In the genomic region with DNA sequence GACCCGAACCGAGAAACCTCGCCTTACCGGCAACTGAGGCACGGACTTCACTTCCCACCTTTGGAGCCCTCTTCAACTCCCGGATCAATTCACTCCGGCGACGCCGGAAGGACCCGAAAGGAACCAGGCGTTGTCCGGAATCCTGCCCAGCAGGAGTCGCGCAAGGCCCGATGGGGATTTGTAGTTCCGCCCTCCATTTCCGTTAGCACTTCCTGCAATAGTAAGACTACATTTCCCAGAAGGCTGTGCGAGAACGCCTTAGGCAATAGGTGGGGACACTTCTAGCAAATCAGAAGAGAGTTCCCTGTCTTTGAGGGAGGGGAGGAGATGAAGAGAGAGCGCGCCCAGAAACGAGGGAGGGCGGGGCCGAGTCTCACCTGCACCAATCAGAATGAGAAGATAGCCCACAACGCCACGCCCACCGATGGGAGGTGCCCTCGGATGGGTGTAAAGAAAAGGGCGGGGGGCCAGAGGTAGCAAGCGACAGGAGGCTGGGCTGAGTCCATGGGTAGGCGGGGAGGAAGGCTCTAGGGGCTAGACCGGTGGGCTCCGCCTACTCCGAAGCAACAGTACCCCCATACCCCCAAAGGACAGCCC, we compare ENCODE assay signal across 8 mouse cellular contexts. TPM values are rescaled to one million over a fixed set of nuclear protein-coding genes. Genes with fewer than 3 reads are reported as not detected.
DNase-seq lines count a peak whose midpoint lies in the region; ATAC-seq and TF ChIP-seq lines count a peak whose summit lies in the region.

Gene Pdcd10 (minus strand): TSS at position 162 of the 597 bp plus-strand sequence.

- peaks cover 12% of the 10 kb centered on the region for H3K4me1 ChIP-seq in hindbrain, embryonic 10.5 days (replicated peaks)
- no peaks in the 10 kb centered on the region; the same call in 1 of the 2 replicates for H3K4me1 ChIP-seq in lung, postnatal 0 days (ENCODE audit: insufficient read depth, low read depth, low read length)

- ATAC-seq in frontal cortex, adult (ENCODE audit: low TSS enrichment) = peak; percentile 86
- ATAC-seq in lung, postnatal 0 days = peak; percentile 97

- under 1% methylated on average over 35 of the region's 35 CpGs for WGBS in hindbrain, embryonic 10.5 days
- WGBS in lung, postnatal 0 days = 1% methylated on average over 35 of the region's 35 CpGs

- peak; percentile 93 for DNase-seq in MN1 (ENCODE audit: low spot score)
- DNase-seq in cerebellum, adult 9-10 months = peak; percentile 100
- peak; percentile 99 for DNase-seq in hindbrain, embryonic 10.5 days (ENCODE audit: low spot score)
- peak; percentile 100 for DNase-seq in layer of hippocampus, adult 9-11 months
- DNase-seq in lung, postnatal 0 days (ENCODE audit: low spot score) = peak; percentile 100
- peak; percentile 98 for DNase-seq in ovary, postnatal 14 days (ENCODE audit: low spot score)
- peak; percentile 100 for DNase-seq in thymus, postnatal 14 days

- H3K4me2 ChIP-seq in lung, postnatal 0 days (replicated peaks; ENCODE audit: low read depth, low read length) = peak within 1 kb of the TSS; percentile 67

- no peak for TF ChIP-seq EP300 in lung, postnatal 0 days (IDR thresholded peaks at IDR 0.05)

- peak; percentile 61 for TF ChIP-seq CTCF in lung, postnatal 0 days (IDR thresholded peaks at IDR 0.05)

- H3K9me3 ChIP-seq in hindbrain, embryonic 10.5 days = no peaks in the 10 kb centered on the region
- no peaks in the 10 kb centered on the region for H3K9me3 ChIP-seq in lung, postnatal 0 days (ENCODE audit: low read length)

- H3K27me3 ChIP-seq in hindbrain, embryonic 10.5 days (ENCODE audit: insufficient read depth, poor library complexity, severe bottlenecking) = no peaks in the 10 kb centered on the region
- H3K27me3 ChIP-seq in lung, postnatal 0 days (replicated peaks; ENCODE audit: insufficient read depth, low read length) = no peaks in the 10 kb centered on the region

- peak within 1 kb of the TSS; percentile 75 for H3K9ac ChIP-seq in lung, postnatal 0 days (replicated peaks; ENCODE audit: low read depth)

- no peaks in the 10 kb centered on the region for H3K36me3 ChIP-seq in hindbrain, embryonic 10.5 days
- H3K36me3 ChIP-seq in lung, postnatal 0 days (ENCODE audit: insufficient read depth, low read length) = no peaks in the 10 kb centered on the region

- H3K27ac ChIP-seq in hindbrain, embryonic 10.5 days = peak within 1 kb of the TSS; percentile 94
- H3K27ac ChIP-seq in lung, postnatal 0 days (ENCODE audit: low read length) = peak within 1 kb of the TSS; percentile 92

- H3K4me3 ChIP-seq in hindbrain, embryonic 10.5 days = peak within 1 kb of the TSS; percentile 96
- peak within 1 kb of the TSS; percentile 70 for H3K4me3 ChIP-seq in lung, postnatal 0 days (ENCODE audit: low read depth, low read length)

RNA-seq across cellular contexts. Expression of gene Pdcd10, which starts in this region (rescaled TPM):
- polyA plus RNA-seq in hindbrain, embryonic 10.5 days (2016; fragmentation: Nextera tagmentation; extraction: Ambion mirVana) = 75.1 and 82.4 TPM in 2 replicates
- 123 and 125 TPM in 2 replicates for polyA plus RNA-seq in lung, postnatal 0 days (2015; fragmentation: Nextera tagmentation; extraction: Ambion mirVana)

Comparison
In these comparisons a context has a peak if more than half of its experiments do, and no peak if none do; other contexts are left out.
1. Peak in every context shown above with its lines: DNase-seq, ATAC-seq, H3K4me3 ChIP-seq and H3K27ac ChIP-seq.